Mouse (Mus musculus): Measurements from ENCODE around the gene Lce3a. TPM values are rescaled to one million over a fixed set of nuclear protein-coding genes. Genes with fewer than 3 reads are reported as not detected.

Gene Lce3a
- total RNA-seq (2021): not detected
- long read RNA-seq, experiment 1: 0 reads
- long read RNA-seq, experiment 2: 0 reads

DNA sequence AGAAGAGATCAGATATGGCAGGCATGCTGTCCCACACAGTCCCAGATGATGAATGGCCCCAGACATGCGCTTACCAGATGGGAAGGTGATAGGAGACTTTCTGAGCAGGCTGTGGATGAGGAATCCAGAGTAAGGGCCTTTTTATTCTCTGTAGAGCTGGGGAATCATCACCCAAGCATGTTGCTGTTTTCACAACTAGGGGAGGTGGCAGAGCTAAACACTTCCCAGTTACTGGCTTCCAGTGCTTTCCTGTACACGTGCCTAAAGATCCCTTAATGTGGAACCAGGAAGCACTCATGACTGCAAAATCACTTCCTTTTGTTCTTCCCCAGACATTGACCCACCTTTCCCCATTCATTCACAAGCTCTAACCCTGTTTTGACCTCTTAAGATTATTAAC is at the start of gene Lce3a:
Lce3a (minus strand) TSS at position 101 of the 400 bp plus-strand sequence.
- DNase-seq (ENCODE audit: low spot score in 2 of 2): no peak

- DNase-seq (ENCODE audit: low spot score in 2 of 2): no peak
Observed at GRCm38 (mm10) chr3:92966761-92967160, 40.7 kb upstream of the Lce3a start, which contains the start of gene Lce3e. TSS of gene Lce3e (plus strand) at chr3:92967061.

DNA sequence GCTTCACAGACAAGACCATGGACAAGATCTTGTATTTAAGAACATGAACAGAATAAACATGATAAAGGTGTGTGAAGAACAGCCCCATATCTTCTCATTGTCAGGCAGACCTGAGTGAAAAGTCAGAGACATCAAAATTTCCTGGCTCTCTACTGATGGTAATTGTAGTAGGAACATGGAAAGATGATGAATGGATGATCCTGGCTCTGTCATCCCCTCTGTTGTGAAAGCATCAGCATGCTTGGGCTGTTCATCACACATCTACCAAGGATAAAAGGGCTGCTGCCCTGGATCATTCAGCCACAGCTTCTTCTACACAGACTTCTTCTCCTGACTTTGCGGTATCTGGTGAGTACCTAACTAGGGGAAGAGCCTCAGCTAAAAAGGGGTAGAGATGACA is 31.1 kb upstream of the Lce3a start, which contains the start of gene Lce3d:
Lce3d (plus strand) TSS at position 301 of the 400 bp plus-strand sequence.
- no peak for DNase-seq (ENCODE audit: low spot score in 2 of 2)

- DNase-seq (ENCODE audit: low spot score in 2 of 2): no peak
Observed at GRCm38 (mm10) chr3:92944186-92944585, 18.2 kb upstream of the Lce3a start, which contains the start of gene Lce3c. TSS of gene Lce3c (plus strand) at chr3:92944486.

GRCm38 (mm10) chr3:92932679-92933078 is 6.6 kb upstream of the Lce3a start, which contains the start of gene Lce3b:
TSS of gene Lce3b (plus strand) at chr3:92932979.
- DNase-seq (ENCODE audit: low spot score in 2 of 2): no peak

- no peak for DNase-seq (ENCODE audit: low spot score in 2 of 2)
Observed at GRCm38 (mm10) chr3:92920364-92920763, 5.7 kb downstream of the Lce3a start.

GRCm38 (mm10) chr3:92907571-92907970 is 18.5 kb downstream of the Lce3a start:
- no peak for DNase-seq (ENCODE audit: low spot score in 2 of 2)

- DNase-seq (ENCODE audit: low spot score in 2 of 2): no peak
Observed at GRCm38 (mm10) chr3:92905182-92905581, 20.8 kb downstream of the Lce3a start.

DNA sequence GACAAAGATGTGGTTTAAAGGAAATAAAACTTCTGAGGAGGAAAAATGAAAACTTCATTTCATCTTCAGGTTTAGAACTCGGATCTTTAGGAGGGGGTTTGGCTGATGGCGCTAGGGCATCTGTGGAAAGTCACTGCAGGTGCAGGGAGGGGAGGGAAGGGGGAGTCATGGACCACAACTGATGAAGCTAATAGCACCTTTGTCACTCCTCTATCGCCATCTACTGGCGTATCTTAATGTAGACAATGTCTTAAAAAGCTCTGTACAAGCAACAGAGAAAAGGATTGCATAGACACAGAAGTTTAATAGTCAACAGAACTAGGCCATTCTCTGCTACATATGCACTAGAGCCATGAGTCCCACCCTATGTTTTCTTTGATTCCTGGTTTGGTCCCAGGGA is 22.4 kb downstream of the Lce3a start:
- DNase-seq (ENCODE audit: low spot score in 2 of 2): no peak

- DNase-seq (ENCODE audit: low spot score in 2 of 2): no peak
Observed at GRCm38 (mm10) chr3:92902992-92903391, 23.0 kb downstream of the Lce3a start.

- DNase-seq (ENCODE audit: low spot score in 2 of 2): no peak
Observed at GRCm38 (mm10) chr3:92894489-92894888, 31.5 kb downstream of the Lce3a start.

DNA sequence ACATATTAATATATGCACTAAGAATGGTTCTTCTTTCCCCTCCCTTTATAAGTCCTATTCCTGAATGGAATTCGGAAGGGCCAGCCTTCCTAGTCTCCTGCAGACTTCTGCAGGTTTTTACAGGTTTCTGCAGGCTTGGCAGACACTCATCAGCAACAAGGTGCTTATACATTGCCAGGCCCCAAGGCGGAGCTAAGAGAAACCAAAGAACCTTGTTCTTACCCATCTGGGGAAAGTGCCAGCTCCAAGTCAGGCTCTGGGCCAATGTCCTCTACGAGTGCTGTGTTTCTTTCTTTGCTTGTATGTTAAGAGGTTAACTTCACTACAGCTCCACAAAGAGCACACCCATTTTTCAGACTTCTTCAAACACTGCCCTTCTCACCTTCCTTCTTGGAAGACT is 32.0 kb downstream of the Lce3a start:
- DNase-seq (ENCODE audit: low spot score in 2 of 2): no peak

Other genes with a start within 250 kb of the Lce3a start
- gene Lce1c, start 247.0 kb downstream of the Lce3a start, total RNA-seq (2021): not detected
- gene Lce1d, start 239.0 kb downstream of the Lce3a start, total RNA-seq (2021): not detected
- not detected for gene Lce1e, start 217.2 kb downstream of the Lce3a start, total RNA-seq (2021)
- not detected for gene Lce1f, start 205.9 kb downstream of the Lce3a start, total RNA-seq (2021)
- gene Gm38119, start 187.1 kb downstream of the Lce3a start, total RNA-seq (2021): not detected
- not detected for gene Lce1g, start 173.9 kb downstream of the Lce3a start, total RNA-seq (2021)
- not detected for gene Lce1h, start 161.2 kb downstream of the Lce3a start, total RNA-seq (2021)
- gene Lce1i, start 147.3 kb downstream of the Lce3a start, total RNA-seq (2021): not detected
- not detected for gene Lce1j, start 135.7 kb downstream of the Lce3a start, total RNA-seq (2021)
- gene Lce1k, start 118.3 kb downstream of the Lce3a start, total RNA-seq (2021): not detected
- not detected for gene Kprp, start 99.0 kb downstream of the Lce3a start, total RNA-seq (2021)
- not detected for gene Lce1l, start 74.9 kb downstream of the Lce3a start, total RNA-seq (2021)
- gene 2310050C09Rik, start 56.0 kb downstream of the Lce3a start, total RNA-seq (2021): not detected
- not detected for gene Lce3b, start 6.7 kb upstream of the Lce3a start, total RNA-seq (2021)
- not detected for gene Lce3c, start 18.3 kb upstream of the Lce3a start, total RNA-seq (2021)
- not detected for gene Lce3d, start 31.2 kb upstream of the Lce3a start, total RNA-seq (2021)
- gene Lce3e, start 40.8 kb upstream of the Lce3a start, total RNA-seq (2021): not detected
- not detected for gene Lce3f, start 66.0 kb upstream of the Lce3a start, total RNA-seq (2021)
- gene Crct1, start 89.5 kb upstream of the Lce3a start, total RNA-seq (2021): not detected
- not detected for gene Lce1m, start 92.8 kb upstream of the Lce3a start, total RNA-seq (2021)
- not detected for gene Gm4858, start 142.6 kb upstream of the Lce3a start, total RNA-seq (2021)
- not detected for gene Crnn, start 218.6 kb upstream of the Lce3a start, total RNA-seq (2021)